Mouse (Mus musculus): ENCODE data around the gene Actr5.

GRCm38 (mm10) chr2:158624718-158625222 is at the start of gene Actr5:
- TF ChIP-seq CTCF (IDR thresholded peaks at IDR 0.05; ENCODE audit: low read depth, low read length) (no peak), POLR2A (IDR thresholded peaks at IDR 0.05; ENCODE audit: borderline replicate concordance, low read depth, low read length) (no peak; the same call in 1 of the 2 replicates)
